Mouse (Mus musculus) ES-Bruce4 (cell line): ENCODE measurements around the gene Elavl4. TPM values are rescaled to one million over a fixed set of nuclear protein-coding genes. Genes with fewer than 3 reads are reported as not detected.
A peak's percentile ranks its signal among the peaks of the same experiment; 100 is the strongest.

Experiments used
- H3K27ac ChIP-seq: 2 replicates; pipeline ENCODE4 v1.5.1; 2012; ENCODE audit warnings: low read length, inconsistent platforms; ENCODE audit not compliant: insufficient read depth
- H3K27me3 ChIP-seq: 2 replicates; pipeline ENCODE4 v1.6.1; 2012; ENCODE audit warnings: mild to moderate bottlenecking, low read length, inconsistent platforms; ENCODE audit not compliant: control insufficient read depth, poor library complexity, insufficient read depth, severe bottlenecking
- H3K36me3 ChIP-seq: 2 replicates; pipeline ENCODE4 v1.6.1; 2012; ENCODE audit warnings: inconsistent platforms, mild to moderate bottlenecking, low read length, moderate library complexity; ENCODE audit not compliant: control insufficient read depth, poor library complexity, insufficient read depth, severe bottlenecking
- H3K4me1 ChIP-seq: one replicate; pipeline ENCODE4 v1.8.1; 2011; ENCODE audit warnings: low read length; ENCODE audit not compliant: control insufficient read depth, insufficient read depth
- H3K4me3 ChIP-seq: 2 replicates; pipeline ENCODE4 v1.5.1; 2011; ENCODE audit warnings: low read depth, mild to moderate bottlenecking, low read length
- H3K9ac ChIP-seq: 2 replicates; pipeline ENCODE4 v1.6.1; 2012; ENCODE audit warnings: low read depth, mild to moderate bottlenecking, inconsistent platforms; ENCODE audit not compliant: poor library complexity, severe bottlenecking
- H3K9me3 ChIP-seq: replicated peaks from 2 replicates; pipeline ENCODE4 v1.6.1; 2012; ENCODE audit warnings: mild to moderate bottlenecking, low read length, inconsistent platforms; ENCODE audit not compliant: control insufficient read depth, poor library complexity, insufficient read depth, severe bottlenecking
- CTCF ChIP-seq: IDR thresholded peaks from one replicate; pipeline ENCODE4 v1.8.1; 2011; ENCODE audit warnings: low read depth, low read length
- EP300 ChIP-seq: IDR thresholded peaks from 2 replicates; pipeline ENCODE4 v1.6.1; 2011; ENCODE audit warnings: low read depth, low read length; ENCODE audit not compliant: insufficient read depth
- POLR2A ChIP-seq: IDR thresholded peaks from one replicate; pipeline ENCODE4 v1.8.1; 2011; ENCODE audit warnings: low read length; ENCODE audit not compliant: insufficient read depth
- polyA plus RNA-seq: library from polyadenylated mRNA; stranded (reverse); fragments of >200 nt; gene quantifications from 2 replicates; pipeline ENCODE4 v1.2.4, GENCODE M21; 2011; ENCODE audit warnings: low read depth; ENCODE audit not compliant: missing spikeins, insufficient read depth, insufficient read length

The Elavl4 gene
- polyA plus RNA-seq, 1 experiment: 3.8 TPM

- Histone ChIP-seq H3K4me1 (no peaks in the 10 kb centered on the region), H3K27ac (no peak overlapping the region), H3K9ac (no peak overlapping the region), H3K36me3 (no peaks in the 10 kb centered on the region), H3K9me3 (no peaks in the 10 kb centered on the region), H3K4me3 (no peak overlapping the region), H3K27me3 (no peaks in the 10 kb centered on the region)
- TF ChIP-seq POLR2A: no peak
- TF ChIP-seq CTCF: no peak
- TF ChIP-seq EP300: no peak
Observed at GRCm38 (mm10) chr4:110323912-110324311, 27.8 kb downstream of the Elavl4 start.

DNA sequence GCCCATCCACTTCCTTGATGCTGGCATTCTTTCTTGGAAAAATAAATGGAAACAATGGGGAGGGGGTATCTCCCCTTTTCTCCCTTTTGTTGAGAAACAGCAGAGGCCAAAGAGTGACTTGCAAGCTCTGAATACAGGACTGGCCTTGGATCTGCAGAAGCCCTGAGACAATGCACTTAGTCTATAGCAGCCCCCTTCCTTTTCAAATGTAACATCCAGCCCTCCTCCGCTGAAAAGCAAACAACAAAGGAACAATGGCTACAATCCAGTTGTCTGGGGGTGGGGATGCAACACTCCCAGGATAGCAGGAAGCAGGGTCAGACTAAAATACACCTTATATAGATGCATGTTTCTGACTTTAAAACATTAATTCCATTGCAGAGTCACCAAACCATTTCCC lies 39.6 kb downstream of the Elavl4 start:
- H3K9ac ChIP-seq: no peak overlapping the region
- TF ChIP-seq EP300 (peak; percentile 93), CTCF (no peak)
- no peaks in the 10 kb centered on the region for H3K27me3 ChIP-seq
- H3K27ac ChIP-seq: no peak overlapping the region; the same call in 1 of the 2 replicates
- H3K4me1 ChIP-seq: peaks cover 8% of the 10 kb centered on the region
- no peaks in the 10 kb centered on the region for H3K9me3 ChIP-seq
- H3K36me3 ChIP-seq: no peaks in the 10 kb centered on the region
- H3K4me3 ChIP-seq: no peak overlapping the region

DNA sequence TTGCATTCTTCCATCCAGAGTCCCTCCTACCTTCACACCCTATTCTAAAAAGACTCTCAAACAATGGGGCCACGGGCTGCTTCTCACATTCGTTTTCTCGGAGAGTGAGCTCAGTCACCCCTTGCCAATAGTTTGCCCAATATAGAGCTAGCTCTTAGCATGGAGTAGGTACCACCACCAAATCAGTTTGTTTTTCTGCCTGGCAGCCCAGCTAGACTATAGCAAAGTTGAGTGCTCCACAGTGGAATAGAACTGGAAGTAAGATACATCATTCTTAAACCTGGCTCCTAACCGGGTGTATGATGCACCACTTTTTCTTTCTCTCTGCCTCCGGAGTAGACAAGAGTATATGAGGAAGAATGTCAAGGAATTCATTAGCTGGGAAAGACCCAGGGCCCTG lies 44.7 kb downstream of the Elavl4 start:
- Histone ChIP-seq H3K27ac (no peak overlapping the region), H3K4me3 (no peak overlapping the region), H3K27me3 (no peaks in the 10 kb centered on the region), H3K4me1 (peaks cover 8% of the 10 kb centered on the region), H3K9ac (no peak overlapping the region), H3K36me3 (no peaks in the 10 kb centered on the region), H3K9me3 (no peaks in the 10 kb centered on the region)
- TF ChIP-seq CTCF: no peak
- TF ChIP-seq EP300: no peak
- no peak for TF ChIP-seq POLR2A

- H3K27ac ChIP-seq: no peak overlapping the region
- no peak overlapping the region for H3K9ac ChIP-seq
- H3K4me3 ChIP-seq: no peak overlapping the region
- peaks cover 7% of the 10 kb centered on the region for H3K4me1 ChIP-seq
- H3K27me3 ChIP-seq: no peaks in the 10 kb centered on the region
- no peaks in the 10 kb centered on the region for H3K36me3 ChIP-seq
- no peak for TF ChIP-seq EP300
- no peak for TF ChIP-seq POLR2A
- TF ChIP-seq CTCF: no peak
- H3K9me3 ChIP-seq: no peaks in the 10 kb centered on the region
Observed at GRCm38 (mm10) chr4:110306559-110306958, 45.1 kb downstream of the Elavl4 start.

GRCm38 (mm10) chr4:110295793-110296192 lies 55.9 kb downstream of the Elavl4 start:
- no peak overlapping the region for H3K4me3 ChIP-seq
- H3K9me3 ChIP-seq: no peaks in the 10 kb centered on the region
- TF ChIP-seq EP300 (no peak), POLR2A (no peak), CTCF (no peak)
- H3K36me3 ChIP-seq: no peaks in the 10 kb centered on the region
- no peaks in the 10 kb centered on the region for H3K4me1 ChIP-seq
- H3K9ac ChIP-seq: no peak overlapping the region
- H3K27ac ChIP-seq: no peak overlapping the region
- H3K27me3 ChIP-seq: no peaks in the 10 kb centered on the region

GRCm38 (mm10) chr4:110293238-110293637 lies 58.5 kb downstream of the Elavl4 start:
- H3K27me3 ChIP-seq: no peaks in the 10 kb centered on the region
- no peaks in the 10 kb centered on the region for H3K4me1 ChIP-seq
- TF ChIP-seq POLR2A: no peak
- TF ChIP-seq EP300: no peak
- TF ChIP-seq CTCF: no peak
- no peak overlapping the region for H3K27ac ChIP-seq
- no peaks in the 10 kb centered on the region for H3K36me3 ChIP-seq
- no peak overlapping the region for H3K9ac ChIP-seq
- no peak overlapping the region for H3K4me3 ChIP-seq
- no peaks in the 10 kb centered on the region for H3K9me3 ChIP-seq

DNA sequence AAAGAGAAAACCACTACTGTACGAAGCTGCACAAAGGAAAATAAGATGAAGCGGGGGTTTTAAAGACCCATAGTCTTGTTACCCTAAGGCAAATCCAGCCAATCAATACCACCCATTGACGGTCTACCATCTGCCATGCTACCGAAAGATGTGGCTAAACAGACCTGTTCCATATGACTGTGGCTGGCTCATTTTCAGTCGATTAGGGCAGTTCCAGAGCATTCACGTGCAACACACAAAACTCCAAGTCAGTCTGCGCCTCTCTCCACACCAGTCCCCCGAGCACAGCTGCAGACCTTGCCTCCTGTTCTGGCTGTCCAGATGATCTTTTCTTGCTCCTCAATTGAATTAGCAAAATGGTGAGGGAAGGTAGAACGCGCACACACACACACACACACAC lies 59.2 kb downstream of the Elavl4 start:
- TF ChIP-seq EP300: no peak
- no peak for TF ChIP-seq POLR2A
- TF ChIP-seq CTCF: no peak
- no peaks in the 10 kb centered on the region for H3K4me1 ChIP-seq

More for the DNA sequence above, 59.2 kb downstream of the Elavl4 start:
- Histone ChIP-seq H3K27ac (no peak overlapping the region), H3K4me3 (no peak overlapping the region), H3K9me3 (no peaks in the 10 kb centered on the region), H3K9ac (no peak overlapping the region), H3K36me3 (no peaks in the 10 kb centered on the region), H3K27me3 (no peaks in the 10 kb centered on the region)
